Mouse (Mus musculus): ENCODE measurements around the gene C1qtnf2.

- TF ChIP-seq CTCF (IDR thresholded peaks at IDR 0.05; ENCODE audit: insufficient read depth, low read depth, low read length) (no peak), POLR2A (IDR thresholded peaks at IDR 0.05; ENCODE audit: insufficient read depth, low read depth, low read length) (no peak)
Measured at GRCm38 (mm10) chr11:43531619-43532018, 57.5 kb downstream of the C1qtnf2 start.
